Mouse (Mus musculus): ENCODE data around the gene Os9. TPM values are rescaled to one million over a fixed set of nuclear protein-coding genes. Genes with fewer than 3 reads are reported as not detected.
A peak's percentile ranks its signal among the peaks of the same experiment; 100 is the strongest.

Gene Os9
- total and polyA plus RNA-seq, 3 experiments: 42.4 to 60.4 TPM; not detected in 1

DNA sequence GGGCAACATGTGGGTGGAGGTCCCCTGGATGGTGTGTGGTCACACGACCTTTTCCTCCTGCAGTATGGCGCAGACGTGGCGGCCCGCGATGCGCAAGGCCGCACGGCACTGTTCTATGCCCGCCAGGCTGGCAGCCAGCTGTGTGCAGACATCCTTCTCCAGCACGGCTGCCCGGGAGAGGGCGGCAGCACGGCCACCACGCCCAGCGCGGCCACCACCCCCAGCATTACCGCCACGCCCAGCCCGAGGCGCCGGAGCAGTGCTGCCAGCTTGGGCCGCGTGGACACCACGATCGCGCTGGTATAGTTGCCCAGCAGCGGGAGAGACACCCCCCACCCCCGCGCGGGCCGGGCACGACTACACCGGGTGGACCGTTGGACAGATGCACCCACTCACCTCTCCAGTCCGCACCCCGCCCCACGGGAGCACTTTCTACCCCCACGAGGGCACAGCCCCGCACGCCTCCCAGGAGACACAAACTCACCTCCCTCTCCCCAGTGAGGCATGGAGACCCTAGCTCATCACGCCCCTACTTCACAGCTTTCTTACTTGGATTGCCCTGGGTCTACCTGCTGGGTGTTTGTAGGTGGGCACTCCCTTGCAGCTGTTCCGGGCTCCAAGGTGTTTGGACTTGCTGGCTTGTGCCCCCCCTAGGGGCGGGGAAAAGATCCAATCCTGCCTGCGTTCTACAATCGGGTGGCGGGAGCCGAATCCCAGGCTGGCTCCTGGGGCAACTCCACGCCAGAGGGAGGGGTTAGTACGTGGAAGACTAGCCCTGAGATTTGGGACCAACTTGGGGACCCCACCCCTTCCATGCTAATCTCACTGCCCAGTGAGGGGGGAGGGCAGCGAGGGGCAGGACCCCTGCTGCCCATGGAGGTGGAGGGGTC, 29.2 kb downstream of the Os9 start:
- H3K9me3 ChIP-seq (replicated peaks; ENCODE audit: insufficient read depth, low read length): no peaks in the 10 kb centered on the region
- no peak overlapping the region for H3K9ac ChIP-seq (ENCODE audit: control insufficient read depth, low read depth, low read length, poor library complexity, severe bottlenecking)
- peaks cover 0 to 3% of the 10 kb centered on the region in 2 experiments; a peak in 1 of 4 replicates for H3K36me3 ChIP-seq (ENCODE audit: control insufficient read depth in 1 of 2, insufficient read depth in 2 of 2, low read length in 2 of 2)
- no peaks in the 10 kb centered on the region for H3K4me1 ChIP-seq (ENCODE audit: control insufficient read depth in 1 of 2, insufficient read depth in 2 of 2, low read length in 2 of 2)
- no peaks in the 10 kb centered on the region for H3K27me3 ChIP-seq (ENCODE audit: control insufficient read depth in 1 of 2, insufficient read depth in 2 of 2, low read length in 2 of 2)
- H3K27ac ChIP-seq (ENCODE audit: control insufficient read depth, low read depth, low read length): no peak overlapping the region
- H3K4me3 ChIP-seq (ENCODE audit: control insufficient read depth in 1 of 2, insufficient read depth in 1 of 2, low read depth in 2 of 2, low read length in 2 of 2): no peak overlapping the region
- TF ChIP-seq POLR2AphosphoS5 (IDR thresholded peaks at IDR 0.05; ENCODE audit: borderline replicate concordance, low read depth, low read length) (0 out of 2 replicates have a peak, but pooled peaks have one; percentile 17), MXI1 (IDR thresholded peaks at IDR 0.05; ENCODE audit: low read depth, low read length) (no peak), JUND (IDR thresholded peaks at IDR 0.05; ENCODE audit: low read depth, low read length) (no peak)
- DNase-seq (ENCODE audit: low read depth, low spot score): no peak
- H3K79me2 ChIP-seq (ENCODE audit: control insufficient read depth, insufficient read depth, low read length, poor library complexity): no peaks in the 10 kb centered on the region

DNA sequence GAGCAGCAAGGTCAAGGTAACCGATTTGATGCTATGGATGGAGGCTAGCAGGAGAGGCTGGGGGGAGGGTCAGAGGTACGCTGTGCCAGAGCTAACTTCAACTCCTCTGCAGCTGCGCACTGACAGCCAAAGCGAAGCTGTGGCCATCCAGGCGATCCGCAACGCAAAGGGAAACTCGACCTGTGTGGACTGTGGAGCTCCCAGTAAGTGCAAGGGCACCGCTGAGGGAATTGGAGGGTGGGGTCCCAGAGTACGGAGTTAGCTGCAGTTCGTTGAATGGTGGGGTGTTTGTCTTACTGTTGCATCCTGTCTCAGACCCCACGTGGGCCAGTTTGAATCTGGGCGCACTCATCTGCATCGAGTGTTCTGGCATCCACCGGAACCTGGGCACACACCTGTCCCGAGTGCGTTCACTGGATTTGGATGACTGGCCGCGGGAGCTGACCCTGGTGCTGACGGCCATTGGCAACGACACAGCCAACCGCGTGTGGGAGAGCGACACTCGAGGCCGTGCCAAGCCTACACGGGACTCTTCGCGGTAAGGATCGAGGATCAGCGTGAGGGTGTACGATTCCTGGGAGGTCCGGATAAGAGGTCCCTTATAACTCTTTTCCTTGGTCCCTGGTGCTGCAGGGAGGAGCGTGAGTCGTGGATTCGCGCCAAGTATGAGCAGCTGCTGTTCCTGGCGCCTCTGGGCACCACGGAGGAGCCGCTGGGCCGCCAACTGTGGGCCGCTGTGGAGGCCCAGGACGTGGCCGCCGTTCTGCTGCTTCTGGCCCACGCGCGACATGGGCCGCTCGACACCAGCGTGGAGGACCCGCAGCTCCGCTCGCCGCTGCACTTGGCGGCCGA, 30.1 kb downstream of the Os9 start:
- no peak overlapping the region for H3K4me3 ChIP-seq (ENCODE audit: control insufficient read depth in 1 of 2, insufficient read depth in 1 of 2, low read depth in 2 of 2, low read length in 2 of 2)
- no peaks in the 10 kb centered on the region for H3K9me3 ChIP-seq (replicated peaks; ENCODE audit: insufficient read depth, low read length)
- no peaks in the 10 kb centered on the region for H3K4me1 ChIP-seq (ENCODE audit: control insufficient read depth in 1 of 2, insufficient read depth in 2 of 2, low read length in 2 of 2)
- H3K9ac ChIP-seq (ENCODE audit: control insufficient read depth, low read depth, low read length, poor library complexity, severe bottlenecking): no peak overlapping the region
- DNase-seq (ENCODE audit: low read depth, low spot score): no peak
- TF ChIP-seq CHD2 (IDR thresholded peaks at IDR 0.05; ENCODE audit: low read length) (no peak), BHLHE40 (IDR thresholded peaks at IDR 0.05; ENCODE audit: borderline replicate concordance, low read depth, low read length) (no peak), ELF1 (IDR thresholded peaks at IDR 0.05; ENCODE audit: low read depth, low read length) (no peak), MYB (IDR thresholded peaks at IDR 0.05; ENCODE audit: low read depth, low read length) (no peak), ZNF384 (IDR thresholded peaks at IDR 0.05; ENCODE audit: low read depth, low read length) (no peak), MXI1 (IDR thresholded peaks at IDR 0.05; ENCODE audit: low read depth, low read length) (no peak), RAD21 (IDR thresholded peaks at IDR 0.05; ENCODE audit: low read depth, low read length) (no peak), USF2 (IDR thresholded peaks at IDR 0.05; ENCODE audit: borderline replicate concordance in 1 of 2, insufficient read depth in 1 of 2, low read depth in 1 of 2, low read length in 2 of 2) (no peak), NRF1 (IDR thresholded peaks at IDR 0.05; ENCODE audit: insufficient read depth, low read depth, low read length, poor library complexity, severe bottlenecking) (no peak), SIN3A (IDR thresholded peaks at IDR 0.05; ENCODE audit: low read length) (no peak)
- H3K27me3 ChIP-seq (ENCODE audit: control insufficient read depth in 1 of 2, insufficient read depth in 2 of 2, low read length in 2 of 2): no peaks in the 10 kb centered on the region
- no peak overlapping the region for H3K27ac ChIP-seq (ENCODE audit: control insufficient read depth, low read depth, low read length)
- H3K79me2 ChIP-seq (ENCODE audit: control insufficient read depth, insufficient read depth, low read length, poor library complexity): no peaks in the 10 kb centered on the region
- H3K36me3 ChIP-seq (ENCODE audit: control insufficient read depth in 1 of 2, insufficient read depth in 2 of 2, low read length in 2 of 2): peaks cover 0 to 3% of the 10 kb centered on the region in 2 experiments; a peak in 1 of 4 replicates

All from MEL (cell line).